Mouse (Mus musculus) stomach, embryonic 16.5 days (tissue): ENCODE measurements around the gene Inpp5f. TPM values are rescaled to one million over a fixed set of nuclear protein-coding genes. Genes with fewer than 3 reads are reported as not detected.
"Not testable (repeated sequence)": the region's sequence is repeated elsewhere in the genome, so short reads cannot be mapped to it uniquely, and the experiment has no call there.

Source experiments
- ATAC-seq: fragments of 200-750 bp; cut with Nextera tagmentation; 2 replicates; pipeline ENCODE4 v1.8.0; 2017; ENCODE audit warnings: moderate number of reproducible peaks, moderate TSS enrichment; ENCODE audit not compliant: insufficient read depth, low FRiP score
- H3K27ac ChIP-seq: fragments of 300-500 bp; sonication (generic); 2 replicates; pipeline ENCODE4 v1.5.1; 2014; ENCODE audit warnings: low read length
- H3K27me3 ChIP-seq: fragments of 300-500 bp; sonication (generic); 2 replicates; pipeline ENCODE4 v1.6.1; 2014; ENCODE audit warnings: low read length, control low read depth, mixed read lengths; ENCODE audit not compliant: control insufficient read depth, insufficient read depth
- H3K36me3 ChIP-seq: fragments of 300-500 bp; sonication (generic); 2 replicates; pipeline ENCODE4 v1.6.1; 2014; ENCODE audit warnings: low read length; ENCODE audit not compliant: control insufficient read depth, insufficient read depth
- H3K4me1 ChIP-seq: fragments of 300-500 bp; sonication (generic); 2 replicates; pipeline ENCODE4 v1.6.1; 2014; ENCODE audit warnings: low read length, control low read depth, mixed read lengths; ENCODE audit not compliant: control insufficient read depth, insufficient read depth
- H3K4me2 ChIP-seq: fragments of 300-500 bp; sonication (generic); 2 replicates; pipeline ENCODE4 v1.6.1; 2014; ENCODE audit warnings: low read depth, low read length, mixed read lengths
- H3K4me3 ChIP-seq: fragments of 300-500 bp; sonication (generic); replicated peaks from 2 replicates; pipeline ENCODE4 v1.5.1; 2014; ENCODE audit warnings: mild to moderate bottlenecking, low read length
- H3K9ac ChIP-seq: fragments of 300-500 bp; sonication (generic); 2 replicates; pipeline ENCODE4 v1.6.1; 2014; ENCODE audit warnings: low read length
- H3K9me3 ChIP-seq: fragments of 300-500 bp; sonication (generic); replicated peaks from 2 replicates; pipeline ENCODE4 v1.6.1; 2016; ENCODE audit warnings: low read length, control low read depth; ENCODE audit not compliant: control insufficient read depth
- WGBS: fragments of 180-500 bp; shearing (Covaris S2); extraction: QIAGEN DNeasy Blood & Tissue Kit; methylation state at CpG from one replicate; pipeline ENCODE4 v1.1.7; 2014; 5-methylcytosine and 5-hydroxymethylcytosine counted together
- polyA plus RNA-seq: library from polyadenylated mRNA; unstranded; fragments of >200 nt; fragmentation: Nextera tagmentation; extraction: Ambion mirVana; gene quantifications from 2 replicates; pipeline ENCODE4 v1.2.1, GENCODE M21; 2015

Gene Inpp5f
- polyA plus RNA-seq, 1 experiment from 2014 or later = 20.2 TPM

DNA sequence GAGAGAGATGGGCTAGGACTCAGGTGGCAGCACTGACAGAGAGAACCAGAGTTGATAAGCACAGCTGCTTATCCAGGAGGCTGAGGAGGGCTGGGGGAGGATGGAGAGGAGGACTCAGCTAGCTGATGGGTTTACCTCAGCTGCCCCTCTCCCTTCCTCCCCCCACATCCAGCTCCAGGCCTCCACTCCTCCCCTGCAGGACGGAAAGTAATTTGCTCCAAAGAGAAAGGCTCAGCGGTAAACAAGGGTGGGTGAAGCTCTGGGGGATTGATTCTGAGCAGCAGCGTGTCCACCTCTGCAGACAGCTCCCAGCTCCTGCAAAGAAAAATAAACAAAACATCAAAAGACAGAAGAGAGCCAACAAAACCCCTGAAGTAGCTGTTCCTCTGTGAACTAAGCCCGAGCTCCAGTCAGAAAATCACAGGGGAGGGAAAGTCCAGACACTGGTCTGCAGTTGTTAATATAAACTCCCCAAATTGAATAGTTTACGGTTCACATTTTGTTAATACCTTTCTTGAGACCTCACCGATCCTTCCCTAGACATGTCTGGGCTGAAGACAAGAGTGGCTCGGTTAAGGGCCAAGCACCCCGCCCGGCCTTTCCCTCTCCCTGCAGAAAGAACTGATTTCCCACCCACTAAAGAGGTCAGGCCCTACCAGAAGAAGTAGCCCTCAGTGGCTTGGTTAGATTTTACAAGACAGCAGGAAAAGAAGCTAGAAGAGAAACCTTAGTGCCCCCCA, 19.6 kb upstream of the Inpp5f start:
- no peaks in the 10 kb centered on the region for H3K36me3 ChIP-seq
- peak; percentile 60 for ATAC-seq
- peaks cover 8% of the 10 kb centered on the region for H3K4me1 ChIP-seq
- no peaks in the 10 kb centered on the region for H3K27me3 ChIP-seq
- 15% methylated on average over 9 of the region's 9 CpGs for WGBS
- no peaks in the 10 kb centered on the region for H3K9me3 ChIP-seq
- no peak overlapping the region for H3K4me3 ChIP-seq
- peak overlapping the region; percentile 63 for H3K27ac ChIP-seq
- 0 out of 2 replicates have a peak overlapping the region, but pooled peaks have one; percentile 12 for H3K9ac ChIP-seq
- peak overlapping the region; percentile 4; the same call in 1 of the 2 replicates for H3K4me2 ChIP-seq

DNA sequence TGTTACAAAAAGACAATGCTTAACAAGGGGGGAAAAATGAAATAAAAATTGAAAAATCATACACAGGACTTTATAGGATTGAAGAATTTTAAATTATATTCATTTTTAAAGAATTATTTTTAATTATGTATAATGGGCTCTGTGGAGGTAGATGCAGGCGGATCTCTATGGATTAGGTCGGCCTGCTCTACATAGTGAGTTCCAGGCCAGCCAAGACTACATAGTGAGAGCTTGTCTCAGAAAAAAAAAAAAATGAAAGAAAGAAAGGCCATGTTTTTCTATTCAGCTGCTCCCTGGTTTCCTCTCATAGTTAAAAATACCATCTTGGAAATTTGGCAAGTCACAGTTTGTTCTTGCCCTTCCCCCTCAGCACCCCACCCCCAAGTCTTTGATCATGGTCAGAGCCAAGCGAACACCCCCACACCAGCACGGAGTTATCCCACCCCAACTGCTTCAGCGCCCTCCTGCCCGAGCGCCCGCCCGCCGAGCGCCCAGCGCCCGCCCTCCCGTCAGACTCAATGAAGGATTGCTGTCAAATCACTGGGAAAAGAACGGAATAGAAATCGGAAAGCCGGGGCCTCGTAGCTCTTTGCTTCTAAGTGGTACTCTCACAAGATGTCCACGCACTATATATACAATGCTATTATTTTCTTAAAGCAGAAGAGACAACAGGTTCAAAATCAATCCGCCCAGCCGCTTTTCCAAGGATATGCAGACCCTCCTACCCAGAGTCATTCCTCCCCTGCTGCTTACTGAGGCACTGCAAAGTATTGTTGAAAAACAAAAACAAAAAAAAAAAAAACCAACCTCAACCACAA, 18.8 kb upstream of the Inpp5f start:
- peak overlapping the region; percentile 56 for H3K9ac ChIP-seq
- H3K36me3 ChIP-seq = no peaks in the 10 kb centered on the region
- H3K9me3 ChIP-seq = no peaks in the 10 kb centered on the region
- H3K4me3 ChIP-seq = peak overlapping the region; percentile 24
- peak overlapping the region; percentile 63 for H3K27ac ChIP-seq
- ATAC-seq = peak; percentile 44; the same call in 1 of the 2 replicates
- H3K27me3 ChIP-seq = no peaks in the 10 kb centered on the region
- 10% methylated on average over 21 of the region's 21 CpGs for WGBS
- peaks cover 8% of the 10 kb centered on the region for H3K4me1 ChIP-seq
- peak overlapping the region; percentile 56 for H3K4me2 ChIP-seq

DNA sequence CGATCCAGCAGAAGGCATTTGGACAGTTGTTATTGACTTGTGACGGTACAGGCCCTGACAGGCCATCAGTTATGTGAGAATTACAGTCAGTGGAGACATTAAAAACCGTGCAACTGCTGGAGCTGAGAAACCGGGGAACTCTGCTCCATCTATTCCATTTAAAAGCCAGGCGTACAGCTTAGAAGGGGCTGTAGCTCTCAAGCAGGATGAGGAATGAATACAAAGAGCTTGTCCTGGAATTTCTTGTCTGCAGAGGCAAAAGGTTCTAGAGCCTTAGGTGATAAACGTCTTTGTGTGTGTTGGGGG, 18.2 kb upstream of the Inpp5f start:
- H3K9me3 ChIP-seq = no peaks in the 10 kb centered on the region
- H3K4me1 ChIP-seq = peaks cover 8% of the 10 kb centered on the region
- peak overlapping the region; percentile 63; the same call in 1 of the 2 replicates for H3K27ac ChIP-seq
- WGBS = 17% methylated on average over 6 of the region's 6 CpGs
- ATAC-seq = no peak
- no peak overlapping the region for H3K9ac ChIP-seq
- H3K27me3 ChIP-seq = no peaks in the 10 kb centered on the region
- peak overlapping the region; percentile 56; the same call in 1 of the 2 replicates for H3K4me2 ChIP-seq
- no peak overlapping the region; the same call in 1 of the 2 replicates for H3K4me3 ChIP-seq
- H3K36me3 ChIP-seq = no peaks in the 10 kb centered on the region

DNA sequence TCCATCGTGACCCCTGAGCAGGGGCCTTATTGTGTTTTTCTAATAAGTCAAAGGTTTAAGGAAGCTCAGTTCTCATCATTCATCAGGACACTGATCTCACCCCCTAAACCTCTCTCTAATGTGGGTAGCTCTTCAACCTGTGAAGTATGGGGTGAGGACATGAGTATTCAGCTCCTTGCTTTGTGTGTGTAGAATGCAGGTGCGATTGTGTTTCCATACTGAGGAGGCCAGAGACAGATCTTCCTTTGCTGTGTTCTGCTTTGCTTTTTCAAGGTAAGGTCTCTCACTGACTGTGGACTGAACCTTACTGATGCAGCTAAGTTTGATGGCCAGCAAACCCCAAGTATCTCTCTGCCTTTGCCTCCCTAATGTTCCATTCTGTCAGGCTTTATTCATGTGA, 14.9 kb upstream of the Inpp5f start:
- Histone ChIP-seq H3K27ac (no peak overlapping the region), H3K27me3 (no peaks in the 10 kb centered on the region), H3K4me2 (no peak overlapping the region), H3K4me3 (no peak overlapping the region), H3K36me3 (no peaks in the 10 kb centered on the region), H3K9me3 (no peaks in the 10 kb centered on the region), H3K9ac (no peak overlapping the region), H3K4me1 (peaks cover 7% of the 10 kb centered on the region)
- WGBS = 88% methylated on average over 2 of the region's 2 CpGs
- ATAC-seq = no peak

- no peaks in the 10 kb centered on the region for H3K27me3 ChIP-seq
- no peak overlapping the region for H3K27ac ChIP-seq
- H3K4me2 ChIP-seq = no peak overlapping the region
- H3K4me1 ChIP-seq = no peaks in the 10 kb centered on the region
- no peak for ATAC-seq
- H3K9me3 ChIP-seq = 0 out of 2 replicates have a peak, but pooled peaks cover 2% of the 10 kb centered on the region
- H3K9ac ChIP-seq = no peak overlapping the region
- no peaks in the 10 kb centered on the region for H3K36me3 ChIP-seq
- H3K4me3 ChIP-seq = no peak overlapping the region
- 71% methylated on average over 5 of the region's 5 CpGs for WGBS
Measured at GRCm38 (mm10) chr7:128599072-128599471, 12.1 kb upstream of the Inpp5f start.

DNA sequence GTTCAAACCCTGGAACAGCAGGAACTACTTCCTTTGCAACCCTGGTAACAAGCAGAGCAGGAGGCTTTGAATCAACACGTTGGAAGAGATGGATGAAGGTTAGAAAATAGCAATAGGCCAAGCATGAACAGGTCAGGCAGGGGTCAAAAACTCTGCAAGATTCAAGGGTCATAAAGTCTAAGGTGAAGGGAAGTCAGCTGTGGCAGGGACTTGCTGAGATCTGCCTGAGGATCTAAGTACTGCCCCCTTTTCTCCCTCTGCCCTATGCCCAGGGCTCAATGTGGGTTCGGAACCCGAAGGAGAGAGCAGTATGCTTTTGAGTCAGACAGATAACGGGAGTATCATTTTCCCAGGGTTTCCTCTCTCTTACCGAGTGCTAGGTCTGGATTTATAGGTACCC, 9.3 kb upstream of the Inpp5f start:
- WGBS = 69% methylated on average over 5 of the region's 5 CpGs
- Histone ChIP-seq H3K27me3 (no peaks in the 10 kb centered on the region), H3K36me3 (no peaks in the 10 kb centered on the region), H3K9me3 (0 out of 2 replicates have a peak, but pooled peaks cover 2% of the 10 kb centered on the region), H3K4me1 (no peaks in the 10 kb centered on the region), H3K27ac (no peak overlapping the region), H3K4me2 (no peak overlapping the region), H3K4me3 (no peak overlapping the region), H3K9ac (no peak overlapping the region)
- ATAC-seq = no peak

- H3K27me3 ChIP-seq, H3K4me3 ChIP-seq, H3K4me2 ChIP-seq, H3K27ac ChIP-seq, H3K9me3 ChIP-seq, H3K36me3 ChIP-seq, H3K9ac ChIP-seq, ATAC-seq: not testable (repeated sequence)
- H3K4me1 ChIP-seq = peaks cover 14% of the 10 kb centered on the region
- WGBS = 97% methylated on average over 7 of the region's 9 CpGs
Measured at GRCm38 (mm10) chr7:128609936-128610335, 1.2 kb upstream of the Inpp5f start.

DNA sequence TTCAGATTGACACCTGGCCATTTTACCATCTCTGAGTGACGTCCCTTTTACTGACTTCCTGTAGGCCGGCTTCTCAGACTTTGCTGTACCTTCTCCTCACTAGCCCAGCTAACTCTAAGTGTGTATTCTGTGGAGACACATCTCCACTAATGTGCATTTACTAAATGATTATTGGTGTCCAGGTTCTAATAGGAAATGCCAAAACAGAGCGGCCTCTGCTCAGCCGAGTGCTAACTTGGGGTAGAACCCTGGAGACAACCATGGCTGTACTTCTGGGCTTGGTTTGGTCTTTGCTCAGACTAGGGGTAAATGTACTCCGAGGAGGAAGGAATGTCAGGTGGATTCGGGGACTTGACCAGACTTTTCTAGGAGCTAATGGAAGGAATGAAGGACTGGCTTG, 638 bp upstream of the Inpp5f start:
- WGBS = 82% methylated on average over 6 of the region's 6 CpGs
- Histone ChIP-seq H3K4me1 (peaks cover 14% of the 10 kb centered on the region), H3K36me3 (no peaks in the 10 kb centered on the region), H3K9me3 (no peaks in the 10 kb centered on the region), H3K27me3 (no peaks in the 10 kb centered on the region), H3K27ac (peak overlapping the region; percentile 64), H3K4me3 (peak overlapping the region; percentile 94), H3K9ac (peak overlapping the region; percentile 56; the same call in 1 of the 2 replicates), H3K4me2 (peak overlapping the region; percentile 79; the same call in 1 of the 2 replicates)
- no peak for ATAC-seq

- Histone ChIP-seq H3K27ac (peak overlapping the region; percentile 93), H3K4me1 (peaks cover 14% of the 10 kb centered on the region)
- ATAC-seq = no peak
Measured at GRCm38 (mm10) chr7:128611799-128612411, 777 bp downstream of the Inpp5f start.

More at GRCm38 (mm10) chr7:128611799-128612411, 777 bp downstream of the Inpp5f start:
- Histone ChIP-seq H3K27me3 (no peaks in the 10 kb centered on the region), H3K9me3 (no peaks in the 10 kb centered on the region), H3K9ac (peak overlapping the region; percentile 88), H3K4me3 (peak overlapping the region; percentile 94), H3K36me3 (no peaks in the 10 kb centered on the region), H3K4me2 (peak overlapping the region; percentile 79)
- 11% methylated on average over 22 of the region's 22 CpGs for WGBS
